Mouse (Mus musculus) heart, embryonic 14.5 days (tissue): ENCODE results near the gene Ets1. TPM values are rescaled to one million over a fixed set of nuclear protein-coding genes. Genes with fewer than 3 reads are reported as not detected.

Experiments
- ATAC-seq: fragments of 200-750 bp; cut with Nextera tagmentation; 2 replicates; pipeline ENCODE4 v1.8.0; 2017; ENCODE audit warnings: low read depth, moderate TSS enrichment; ENCODE audit not compliant: insufficient number of reproducible peaks, insufficient read depth, low FRiP score
- H3K27ac ChIP-seq, 2 experiments: fragments of 200-500 bp in 1 of 2; fragments of 300-500 bp in 1 of 2; sonication (generic) in 1 of 2; replicated peaks in 1 of 2; 2 replicates each; pipeline ENCODE4 v1.5.1; 2012 to 2014; ENCODE audit warnings: low read depth in 2 of 2, low read length in 2 of 2, control low read depth in 1 of 2, mild to moderate bottlenecking in 1 of 2, mixed read lengths in 1 of 2; ENCODE audit not compliant: control insufficient read depth in 1 of 2, insufficient read depth in 1 of 2
- H3K27me3 ChIP-seq: fragments of 300-500 bp; sonication (generic); 2 replicates; pipeline ENCODE4 v1.6.1; 2014; ENCODE audit warnings: mild to moderate bottlenecking, low read length, control low read depth; ENCODE audit not compliant: control insufficient read depth, insufficient read depth
- H3K36me3 ChIP-seq: fragments of 300-500 bp; sonication (generic); 2 replicates; pipeline ENCODE4 v1.6.1; 2014; ENCODE audit warnings: mild to moderate bottlenecking, control low read depth, low read length, mixed read lengths; ENCODE audit not compliant: control insufficient read depth, insufficient read depth
- H3K4me1 ChIP-seq, 2 experiments: fragments of 200-500 bp in 1 of 2; fragments of 300-500 bp in 1 of 2; sonication (generic) in 1 of 2; 2 replicates each; pipeline ENCODE4 v1.6.1; 2012 to 2014; ENCODE audit warnings: low read length in 2 of 2, control low read depth in 1 of 2, mixed read lengths in 1 of 2; ENCODE audit not compliant: control insufficient read depth in 2 of 2, insufficient read depth in 2 of 2
- H3K4me2 ChIP-seq: fragments of 300-500 bp; sonication (generic); 2 replicates; pipeline ENCODE4 v1.6.1; 2014; ENCODE audit warnings: mild to moderate bottlenecking, low read length
- H3K4me3 ChIP-seq, 2 experiments: fragments of 200-500 bp in 1 of 2; fragments of 300-500 bp in 1 of 2; sonication (generic) in 1 of 2; 2 replicates each; pipeline ENCODE4 v1.5.1; 2012 to 2014; ENCODE audit warnings: low read length in 2 of 2, mild to moderate bottlenecking in 2 of 2, control low read depth in 1 of 2, low read depth in 1 of 2, moderate library complexity in 1 of 2; ENCODE audit not compliant: control insufficient read depth in 1 of 2, insufficient read depth in 1 of 2
- H3K9ac ChIP-seq: fragments of 300-500 bp; sonication (generic); 2 replicates; pipeline ENCODE4 v1.6.1; 2014; ENCODE audit warnings: mild to moderate bottlenecking, low read length
- H3K9me3 ChIP-seq: fragments of 300-500 bp; sonication (generic); 2 replicates; pipeline ENCODE4 v1.6.1; 2016; ENCODE audit warnings: low read length, control low read depth; ENCODE audit not compliant: control insufficient read depth
- WGBS: fragments of 180-500 bp; shearing (Covaris S2); extraction: QIAGEN DNeasy Blood & Tissue Kit; methylation state at CpG from one replicate; pipeline ENCODE4 v1.1.7; 2014; 5-methylcytosine and 5-hydroxymethylcytosine counted together
- polyA plus RNA-seq: library from polyadenylated mRNA; unstranded; fragments of >200 nt; fragmentation: Nextera tagmentation; extraction: Ambion mirVana; gene quantifications from 2 replicates; pipeline ENCODE4 v1.2.1, GENCODE M21; 2014

Gene Ets1
- polyA plus RNA-seq, 1 experiment from 2014 or later = 44.1 TPM

DNA sequence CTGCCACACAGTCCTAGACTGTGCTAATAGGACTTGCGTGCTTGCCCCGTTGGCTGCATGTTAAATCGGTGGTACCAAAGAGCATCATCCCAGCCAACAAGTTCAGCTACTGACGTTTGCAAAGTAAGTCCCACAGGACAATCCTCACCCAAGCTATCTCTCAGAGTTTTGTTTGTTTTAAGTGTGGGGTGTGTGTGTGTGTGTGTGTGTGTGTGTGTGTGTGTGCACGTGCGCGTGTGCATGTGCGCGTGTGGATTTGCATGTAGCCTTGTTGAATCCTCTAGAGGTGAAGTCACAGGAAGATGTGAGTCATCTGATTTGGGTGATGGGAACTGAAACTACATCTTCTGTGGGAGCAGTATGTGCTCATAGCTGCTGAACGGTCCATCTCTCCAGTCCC, 16.1 kb downstream of the Ets1 start:
- 77% methylated on average over 10 of the region's 10 CpGs for WGBS
- ATAC-seq = no peak

DNA sequence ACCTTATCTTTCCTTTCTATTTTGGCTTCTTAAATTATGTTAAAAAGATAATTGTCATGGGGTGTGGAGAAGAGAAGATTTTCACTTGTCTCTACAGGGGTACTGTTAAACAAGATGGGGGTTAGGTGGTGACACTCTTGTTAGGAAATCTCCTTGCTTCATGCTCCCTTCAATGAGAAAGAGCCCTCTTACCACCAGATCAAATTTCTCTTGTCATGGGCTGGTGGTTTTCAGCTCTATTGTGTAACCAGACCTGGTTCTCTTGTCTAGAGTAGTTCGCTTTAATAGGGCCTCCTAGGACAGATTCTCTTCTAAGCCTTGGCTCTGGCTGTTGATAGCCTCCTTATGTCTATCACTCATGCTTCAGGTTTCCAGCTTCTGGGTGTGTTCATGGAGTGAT, 18.3 kb downstream of the Ets1 start:
- H3K27ac ChIP-seq = no peak overlapping the region
- H3K4me2 ChIP-seq = no peak overlapping the region
- no peak for ATAC-seq
- H3K4me1 ChIP-seq = peaks cover 5 to 9% of the 10 kb centered on the region in 2 experiments; a peak in 3 of 4 replicates
- H3K27me3 ChIP-seq = no peaks in the 10 kb centered on the region
- H3K9ac ChIP-seq = no peak overlapping the region
- H3K36me3 ChIP-seq = no peaks in the 10 kb centered on the region
- WGBS = 79% methylated on average over 1 of the region's 1 CpGs
- H3K9me3 ChIP-seq = no peaks in the 10 kb centered on the region
- H3K4me3 ChIP-seq = no peak overlapping the region

More for the DNA sequence above, 16.1 kb downstream of the Ets1 start:
- Histone ChIP-seq H3K9me3 (no peaks in the 10 kb centered on the region), H3K27me3 (no peaks in the 10 kb centered on the region), H3K4me1 (peaks cover 5 to 11% of the 10 kb centered on the region in 2 experiments; a peak in 3 of 4 replicates), H3K36me3 (no peaks in the 10 kb centered on the region), H3K9ac (no peak overlapping the region), H3K27ac (no peak overlapping the region), H3K4me2 (no peak overlapping the region), H3K4me3 (no peak overlapping the region)

DNA sequence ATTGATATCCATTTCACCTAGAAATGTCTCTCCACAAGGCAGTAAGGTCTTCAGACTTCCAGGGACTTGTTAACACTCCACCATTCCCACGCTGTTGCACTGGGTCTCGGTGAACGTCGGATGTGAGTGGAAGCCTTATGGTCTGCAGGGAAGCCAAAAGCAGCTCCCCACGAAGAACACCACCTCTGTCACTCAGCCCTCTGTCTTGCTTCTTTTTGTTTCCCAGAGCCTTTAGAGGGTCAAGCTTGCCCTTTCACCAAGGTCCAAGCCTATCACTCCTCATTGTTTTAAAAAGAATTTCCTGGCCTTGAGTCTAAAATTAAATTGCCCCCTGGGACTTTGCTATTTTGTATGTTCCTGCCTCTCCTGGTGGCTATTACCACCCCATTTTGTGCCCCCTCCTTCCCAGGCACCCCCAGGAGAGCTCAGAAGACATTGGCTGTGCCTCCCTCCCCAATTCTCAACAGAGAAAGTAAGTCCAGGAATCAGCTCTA, 20.4 kb downstream of the Ets1 start:
- H3K4me1 ChIP-seq = peaks cover 5 to 9% of the 10 kb centered on the region in 2 experiments; a peak in 3 of 4 replicates
- H3K27ac ChIP-seq = peak overlapping the region; percentile 44 to 48; a peak in 1 of 4 replicates
- H3K27me3 ChIP-seq = no peaks in the 10 kb centered on the region
- ATAC-seq = no peak
- 55% methylated on average over 5 of the region's 5 CpGs for WGBS
- no peaks in the 10 kb centered on the region for H3K36me3 ChIP-seq
- no peak overlapping the region for H3K9ac ChIP-seq
- H3K9me3 ChIP-seq = no peaks in the 10 kb centered on the region
- H3K4me2 ChIP-seq = no peak overlapping the region
- H3K4me3 ChIP-seq = no peak overlapping the region

GRCm38 (mm10) chr9:32657124-32657523, 21.1 kb downstream of the Ets1 start:
- Histone ChIP-seq H3K4me1 (peaks cover 5 to 9% of the 10 kb centered on the region in 2 experiments; a peak in 3 of 4 replicates), H3K9ac (no peak overlapping the region), H3K4me2 (no peak overlapping the region), H3K9me3 (no peaks in the 10 kb centered on the region), H3K27ac (peak overlapping the region; percentile 17 to 44; a peak in 1 of 4 replicates), H3K4me3 (no peak overlapping the region), H3K36me3 (no peaks in the 10 kb centered on the region), H3K27me3 (no peaks in the 10 kb centered on the region)
- WGBS = 59% methylated on average over 2 of the region's 2 CpGs
- no peak for ATAC-seq

DNA sequence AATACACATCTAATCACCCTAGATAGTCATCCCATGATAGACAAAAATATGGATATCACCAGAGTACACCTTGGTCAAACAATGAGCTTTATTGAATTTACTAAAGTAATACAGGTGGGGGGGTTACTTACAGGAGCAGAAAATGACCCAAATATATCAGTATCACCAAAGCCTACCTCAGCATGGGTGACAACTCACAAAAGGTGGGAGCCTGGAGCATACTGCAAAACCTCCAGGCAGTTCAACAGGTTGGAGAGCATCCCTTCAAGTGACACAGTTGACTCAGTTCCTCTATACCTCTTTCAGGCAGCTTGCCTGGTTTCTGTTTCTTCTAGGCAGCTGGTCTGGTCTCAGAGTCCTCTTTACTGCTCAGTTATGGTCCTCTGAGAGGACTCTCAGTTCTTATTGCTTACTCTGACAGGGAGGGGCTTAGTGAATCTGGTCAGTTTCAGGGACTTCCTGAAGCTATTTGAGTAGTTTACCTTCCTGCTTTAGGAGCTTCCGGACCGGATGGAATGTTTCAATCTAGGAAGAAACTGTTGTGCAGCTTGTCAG, 24.5 kb downstream of the Ets1 start:
- 81% methylated on average over 2 of the region's 2 CpGs for WGBS
- Histone ChIP-seq H3K4me1 (peaks cover 5 to 9% of the 10 kb centered on the region in 2 experiments; a peak in 3 of 4 replicates), H3K9me3 (no peaks in the 10 kb centered on the region), H3K27me3 (no peaks in the 10 kb centered on the region), H3K9ac (no peak overlapping the region), H3K36me3 (no peaks in the 10 kb centered on the region), H3K4me3 (no peak overlapping the region), H3K27ac (no peak overlapping the region), H3K4me2 (no peak overlapping the region)
- no peak for ATAC-seq

DNA sequence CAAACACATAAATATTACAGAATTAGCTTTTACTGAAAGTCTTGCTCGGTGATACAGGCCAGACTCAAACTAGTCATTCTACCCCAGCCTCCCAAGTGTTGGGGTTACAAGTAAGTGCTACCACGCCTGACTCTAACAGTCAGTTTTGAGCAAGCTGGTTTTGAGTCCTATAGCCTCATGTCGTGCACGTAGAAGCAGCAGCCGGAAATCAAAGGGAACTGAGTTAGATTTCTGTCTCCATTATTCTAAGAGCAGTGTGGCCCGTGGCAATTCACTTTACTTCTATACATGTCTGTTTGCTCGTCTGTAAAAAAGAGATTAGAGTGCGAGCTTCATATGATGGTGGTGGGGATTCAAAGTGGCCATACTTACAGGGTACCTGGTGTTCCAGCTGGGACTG, 25.1 kb downstream of the Ets1 start:
- no peak overlapping the region for H3K9ac ChIP-seq
- H3K27me3 ChIP-seq = no peaks in the 10 kb centered on the region
- peaks cover 5 to 9% of the 10 kb centered on the region in 2 experiments; a peak in 3 of 4 replicates for H3K4me1 ChIP-seq
- H3K36me3 ChIP-seq = no peaks in the 10 kb centered on the region
- 85% methylated on average over 8 of the region's 8 CpGs for WGBS
- no peak overlapping the region for H3K27ac ChIP-seq
- H3K4me2 ChIP-seq = no peak overlapping the region
- H3K4me3 ChIP-seq = no peak overlapping the region
- no peak for ATAC-seq
- H3K9me3 ChIP-seq = no peaks in the 10 kb centered on the region

DNA sequence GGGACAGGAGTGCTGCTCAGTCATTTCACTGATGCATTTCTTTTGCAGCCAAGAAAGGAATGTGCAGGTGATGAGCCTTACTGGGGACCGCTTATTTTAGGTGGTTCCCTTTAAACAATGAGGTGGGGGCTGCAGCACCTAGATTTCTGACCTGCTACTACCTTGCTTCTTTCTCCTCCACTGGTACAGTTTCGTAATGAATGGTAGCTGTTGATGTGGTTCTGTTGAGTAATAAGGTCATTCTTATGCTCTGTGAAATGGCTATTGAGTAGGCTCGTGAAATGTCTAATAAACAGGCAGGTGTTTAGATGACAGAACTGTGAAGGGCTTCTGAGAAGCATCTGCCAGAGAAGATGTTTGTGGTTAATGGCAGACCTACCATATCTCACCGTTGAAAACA, 25.5 kb downstream of the Ets1 start:
- WGBS = 69% methylated on average over 4 of the region's 4 CpGs
- no peak overlapping the region for H3K9ac ChIP-seq
- H3K36me3 ChIP-seq = no peaks in the 10 kb centered on the region
- H3K4me3 ChIP-seq = no peak overlapping the region
- H3K4me1 ChIP-seq = peaks cover 4% of the 10 kb centered on the region in 2 experiments; a peak in 3 of 4 replicates
- no peak overlapping the region for H3K4me2 ChIP-seq
- no peaks in the 10 kb centered on the region for H3K27me3 ChIP-seq
- no peak for ATAC-seq
- no peaks in the 10 kb centered on the region for H3K9me3 ChIP-seq
- H3K27ac ChIP-seq = no peak overlapping the region
